Mouse (Mus musculus): ENCODE data around the gene Synj1.

The Synj1 gene

GRCm38 (mm10) chr16:90892081-90892480 lies 119.0 kb downstream of the Synj1 start:
- DNase-seq (ENCODE audit: low spot score in 2 of 2): no peak

- DNase-seq (ENCODE audit: low spot score in 2 of 2): no peak
These were observed 119.5 kb downstream of the Synj1 start for GRCm38 (mm10) chr16:90891601-90892000.

GRCm38 (mm10) chr16:90890683-90891082 lies 120.4 kb downstream of the Synj1 start:
- DNase-seq (ENCODE audit: low spot score in 2 of 2): no peak
